Mouse (Mus musculus): Measurements from ENCODE around the gene Pdlim4. TPM values are rescaled to one million over a fixed set of nuclear protein-coding genes. Genes with fewer than 3 reads are reported as not detected.

The Pdlim4 gene
- polyA plus RNA-seq (2012; ENCODE audit: insufficient read depth, insufficient read length, missing spikeins): 2.9 and 3.5 TPM in 2 replicates

DNA sequence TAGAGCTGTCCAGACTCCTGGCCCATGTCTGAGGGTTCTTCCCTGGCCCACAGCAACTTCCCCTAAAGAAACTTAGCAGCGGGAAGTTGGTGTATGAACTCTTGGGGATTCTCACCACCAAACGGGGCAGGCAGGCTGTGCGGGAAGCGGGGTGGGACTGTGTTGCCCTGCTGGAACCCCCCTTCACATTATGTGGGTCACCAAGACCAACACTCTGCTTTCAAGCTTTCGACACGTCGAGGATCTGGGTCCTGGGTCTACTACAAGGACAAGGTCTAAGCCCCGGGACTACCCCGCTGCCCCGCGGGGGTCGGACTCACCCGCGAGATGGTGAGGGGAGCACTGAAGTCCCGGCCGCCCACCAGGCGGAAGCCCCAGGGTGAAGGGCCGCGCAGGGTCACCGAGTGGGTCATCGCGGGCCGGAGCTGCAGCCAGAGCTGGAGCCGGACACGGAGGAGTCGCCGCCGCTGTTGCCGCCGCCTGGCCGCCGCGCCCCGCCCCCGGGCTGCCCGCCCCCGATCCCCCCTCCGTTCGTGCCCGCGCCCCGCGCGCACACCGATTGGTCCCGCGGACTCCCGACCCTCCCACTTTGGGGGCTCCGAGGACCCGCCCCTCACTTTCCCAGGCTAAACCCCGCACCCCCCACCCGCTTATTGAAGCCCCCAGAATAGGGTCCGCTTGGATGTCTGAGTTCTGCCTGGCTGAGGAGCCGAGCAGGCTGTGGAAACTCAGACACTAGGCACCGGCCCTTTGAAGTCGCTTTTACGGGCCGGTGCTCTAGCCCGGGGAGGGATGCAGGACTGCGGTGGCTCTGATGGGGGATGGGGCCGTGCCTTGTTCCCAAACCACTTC is at the start of gene Pdlim4:
Gene Pdlim4 (minus strand): TSS at position 495 of the 852 bp plus-strand sequence.
- Histone ChIP-seq H3K4me1 (ENCODE audit: control insufficient read depth, insufficient read depth, insufficient read length, low read length) (peaks cover 14% of the 10 kb centered on the region), H3K4me3 (ENCODE audit: insufficient read depth, low read depth, low read length) (peak within 1 kb of the TSS; percentile 54), H3K27ac (replicated peaks; ENCODE audit: low read depth, low read length) (peak within 1 kb of the TSS; percentile 57)

DNA sequence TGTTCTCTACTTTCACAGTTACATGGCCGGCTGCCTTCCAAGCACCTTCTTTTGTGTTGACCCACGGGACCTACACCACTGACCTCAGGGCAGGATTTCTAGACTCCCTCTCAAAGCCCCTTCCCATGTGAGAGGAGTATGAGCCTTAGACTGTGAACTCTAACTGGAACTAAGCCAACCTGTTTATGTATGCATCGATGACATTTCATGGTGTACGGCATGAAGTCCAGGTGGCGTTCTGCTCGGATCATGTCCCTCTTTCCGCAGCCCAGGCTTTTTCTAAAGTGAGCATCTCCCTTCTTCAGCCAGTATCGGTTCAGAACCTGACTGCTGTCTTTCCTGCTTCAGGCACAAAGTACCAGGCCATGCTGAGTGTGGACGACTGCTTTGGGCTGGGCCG is 48.3 kb upstream of the Pdlim4 start:
- H3K4me3 ChIP-seq (ENCODE audit: insufficient read depth, low read depth, low read length): no peak overlapping the region
- peaks cover 11% of the 10 kb centered on the region; the same call in 1 of the 2 replicates for H3K4me1 ChIP-seq (ENCODE audit: control insufficient read depth, insufficient read depth, insufficient read length, low read length)
- H3K27ac ChIP-seq (replicated peaks; ENCODE audit: low read depth, low read length): no peak overlapping the region

DNA sequence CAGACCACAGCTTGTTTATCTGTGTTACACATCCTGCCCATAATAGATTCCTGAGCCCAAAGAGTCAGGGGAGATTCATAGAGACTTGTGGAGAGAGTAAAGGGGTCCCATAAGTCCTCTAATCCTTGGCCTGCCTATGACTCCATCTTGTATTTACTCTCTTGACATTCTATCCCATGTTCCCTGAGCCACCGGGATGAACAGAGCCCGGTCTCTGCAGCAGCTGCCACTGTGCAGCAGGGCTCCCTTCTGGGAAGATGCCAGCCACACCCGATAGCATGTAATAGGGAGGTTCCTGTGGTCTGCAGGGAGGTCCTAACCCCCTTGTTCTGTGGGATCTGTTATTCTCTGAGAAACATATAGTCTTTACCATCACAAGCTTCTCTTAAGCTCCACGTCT is 47.6 kb upstream of the Pdlim4 start:
- no peak overlapping the region for H3K27ac ChIP-seq (replicated peaks; ENCODE audit: low read depth, low read length)
- peaks cover 11% of the 10 kb centered on the region; the same call in 1 of the 2 replicates for H3K4me1 ChIP-seq (ENCODE audit: control insufficient read depth, insufficient read depth, insufficient read length, low read length)
- H3K4me3 ChIP-seq (ENCODE audit: insufficient read depth, low read depth, low read length): no peak overlapping the region

DNA sequence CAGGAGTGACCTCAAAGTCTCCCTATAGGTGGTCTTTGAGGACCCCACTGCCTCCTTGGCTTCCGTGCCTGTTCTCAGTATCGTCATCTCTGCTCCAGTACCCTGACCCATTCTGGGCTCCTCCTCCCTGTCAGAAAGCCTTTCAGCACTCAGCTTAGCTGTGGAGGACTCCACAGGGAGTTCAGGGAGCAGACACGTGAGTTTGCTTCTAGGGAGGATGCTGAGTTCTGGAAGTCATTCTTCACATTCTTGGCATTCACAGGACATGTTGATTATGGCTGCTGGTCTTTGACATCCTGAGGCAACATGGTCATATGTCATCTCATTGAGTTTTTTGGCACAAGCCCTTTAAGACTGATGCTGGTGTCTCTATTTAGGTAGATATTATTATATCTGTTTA is 47.1 kb upstream of the Pdlim4 start:
- Histone ChIP-seq H3K27ac (replicated peaks; ENCODE audit: low read depth, low read length) (peak overlapping the region; percentile 4; the same call in 1 of the 2 replicates), H3K4me1 (ENCODE audit: control insufficient read depth, insufficient read depth, insufficient read length, low read length) (peaks cover 11% of the 10 kb centered on the region; the same call in 1 of the 2 replicates), H3K4me3 (ENCODE audit: insufficient read depth, low read depth, low read length) (no peak overlapping the region)

DNA sequence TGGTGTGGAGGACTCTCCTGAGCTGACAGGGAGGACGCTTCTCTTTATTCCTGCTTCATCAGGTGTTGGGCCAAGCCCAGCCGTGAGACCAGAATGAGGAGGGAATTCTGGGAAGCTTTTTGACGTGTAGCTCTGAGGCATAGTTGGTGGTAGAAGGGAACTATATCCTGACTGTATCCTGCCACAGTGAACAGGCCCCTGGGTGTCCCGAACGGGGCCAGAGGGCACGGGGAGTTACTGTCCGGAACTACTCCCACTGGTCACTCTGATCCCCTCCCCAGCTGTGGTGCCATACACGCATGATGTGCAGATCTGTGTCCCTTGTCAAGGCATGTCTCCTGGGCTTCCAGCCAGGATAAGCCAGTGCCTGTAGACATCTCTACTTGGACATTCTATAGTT is 46.5 kb upstream of the Pdlim4 start:
- Histone ChIP-seq H3K27ac (replicated peaks; ENCODE audit: low read depth, low read length) (peak overlapping the region; percentile 4; the same call in 1 of the 2 replicates), H3K4me1 (ENCODE audit: control insufficient read depth, insufficient read depth, insufficient read length, low read length) (peaks cover 11% of the 10 kb centered on the region; the same call in 1 of the 2 replicates)

DNA sequence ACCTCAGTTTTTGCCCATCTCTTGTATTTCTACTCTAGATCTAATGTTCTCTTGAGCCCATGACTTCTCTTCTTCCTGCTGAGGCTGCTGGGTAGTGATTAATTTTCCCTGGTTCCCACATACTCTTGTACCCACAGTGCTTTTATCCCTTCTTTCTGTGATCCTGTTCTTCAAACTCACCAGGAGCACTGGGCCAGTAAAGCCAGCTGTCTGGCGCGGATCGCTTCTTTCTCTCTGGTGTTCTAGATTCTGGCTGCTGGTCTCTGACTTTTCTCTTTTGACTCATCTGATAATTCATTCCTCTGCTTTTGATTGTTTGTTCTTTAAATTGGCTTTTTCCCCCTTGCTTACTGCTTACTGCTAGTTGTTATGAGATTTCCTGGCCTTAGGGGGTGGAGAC is 45.9 kb upstream of the Pdlim4 start:
- peaks cover 11% of the 10 kb centered on the region; the same call in 1 of the 2 replicates for H3K4me1 ChIP-seq (ENCODE audit: control insufficient read depth, insufficient read depth, insufficient read length, low read length)
- no peak overlapping the region for H3K4me3 ChIP-seq (ENCODE audit: insufficient read depth, low read depth, low read length)
- no peak overlapping the region for H3K27ac ChIP-seq (replicated peaks; ENCODE audit: low read depth, low read length)

More for the DNA sequence above, 46.5 kb upstream of the Pdlim4 start:
- no peak overlapping the region for H3K4me3 ChIP-seq (ENCODE audit: insufficient read depth, low read depth, low read length)

- H3K4me1 ChIP-seq (ENCODE audit: control insufficient read depth, insufficient read depth, insufficient read length, low read length): peaks cover 11% of the 10 kb centered on the region; the same call in 1 of the 2 replicates
- peak overlapping the region; percentile 79 for H3K27ac ChIP-seq (replicated peaks; ENCODE audit: low read depth, low read length)
- H3K4me3 ChIP-seq (ENCODE audit: insufficient read depth, low read depth, low read length): peak overlapping the region; percentile 21; the same call in 1 of the 2 replicates
Measured at GRCm38 (mm10) chr11:54113352-54113751, 44.5 kb upstream of the Pdlim4 start.

GRCm38 (mm10) chr11:54112920-54113319 is 44.1 kb upstream of the Pdlim4 start:
- peak overlapping the region; percentile 21; the same call in 1 of the 2 replicates for H3K4me3 ChIP-seq (ENCODE audit: insufficient read depth, low read depth, low read length)
- H3K27ac ChIP-seq (replicated peaks; ENCODE audit: low read depth, low read length): peak overlapping the region; percentile 79

GRCm38 (mm10) chr11:54111976-54112741 is 43.3 kb upstream of the Pdlim4 start:
- H3K4me1 ChIP-seq (ENCODE audit: control insufficient read depth, insufficient read depth, insufficient read length, low read length): peaks cover 13% of the 10 kb centered on the region; the same call in 1 of the 2 replicates
- H3K4me3 ChIP-seq (ENCODE audit: insufficient read depth, low read depth, low read length): no peak overlapping the region

More at GRCm38 (mm10) chr11:54112920-54113319, 44.1 kb upstream of the Pdlim4 start:
- peaks cover 11% of the 10 kb centered on the region; the same call in 1 of the 2 replicates for H3K4me1 ChIP-seq (ENCODE audit: control insufficient read depth, insufficient read depth, insufficient read length, low read length)

DNA sequence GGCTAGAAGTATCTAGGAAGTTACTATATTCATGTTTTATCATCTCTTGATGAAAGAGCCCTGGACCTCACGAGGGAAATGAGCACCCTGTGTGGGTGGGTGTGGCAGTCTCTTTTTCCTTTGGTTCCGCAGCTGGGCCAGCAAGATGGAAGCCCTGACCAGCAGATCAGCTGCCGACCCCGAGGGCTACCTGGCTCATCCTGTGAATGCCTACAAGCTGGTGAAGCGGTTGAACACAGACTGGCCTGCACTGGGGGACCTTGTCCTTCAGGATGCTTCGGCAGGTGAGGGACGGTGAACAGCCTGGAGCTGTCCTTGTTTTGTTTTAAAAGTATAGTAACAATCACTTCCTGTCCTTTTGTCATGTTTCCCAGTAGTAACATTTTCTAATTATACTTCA is 42.5 kb upstream of the Pdlim4 start:
- Histone ChIP-seq H3K27ac (replicated peaks; ENCODE audit: low read depth, low read length) (no peak overlapping the region), H3K4me3 (ENCODE audit: insufficient read depth, low read depth, low read length) (no peak overlapping the region), H3K4me1 (ENCODE audit: control insufficient read depth, insufficient read depth, insufficient read length, low read length) (peaks cover 13% of the 10 kb centered on the region)

More at GRCm38 (mm10) chr11:54111976-54112741, 43.3 kb upstream of the Pdlim4 start:
- H3K27ac ChIP-seq (replicated peaks; ENCODE audit: low read depth, low read length): peak overlapping the region; percentile 73

DNA sequence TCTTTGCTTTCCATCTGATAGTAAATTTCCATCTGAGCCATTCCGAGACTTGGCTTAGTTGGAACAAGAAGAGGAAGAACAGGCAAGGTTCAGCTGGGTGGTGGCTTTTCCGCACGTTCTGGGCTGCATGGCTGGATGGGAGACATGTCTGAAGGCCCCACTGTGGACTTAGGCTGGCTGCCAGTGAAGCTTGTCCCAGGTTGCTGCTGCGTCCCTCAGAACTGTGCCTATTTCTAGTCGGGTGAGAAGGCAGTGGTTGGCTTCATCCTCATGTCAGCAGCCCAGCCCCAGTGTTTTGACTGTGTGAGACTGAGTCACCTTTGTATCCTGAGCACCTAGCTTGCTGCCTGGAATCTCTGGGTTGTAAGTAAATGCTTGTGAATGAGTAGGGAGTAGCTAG is 40.1 kb upstream of the Pdlim4 start:
- H3K4me3 ChIP-seq (ENCODE audit: insufficient read depth, low read depth, low read length): no peak overlapping the region
- H3K27ac ChIP-seq (replicated peaks; ENCODE audit: low read depth, low read length): no peak overlapping the region
- H3K4me1 ChIP-seq (ENCODE audit: control insufficient read depth, insufficient read depth, insufficient read length, low read length): peaks cover 13% of the 10 kb centered on the region

GRCm38 (mm10) chr11:54108131-54108530 is 39.3 kb upstream of the Pdlim4 start:
- Histone ChIP-seq H3K27ac (replicated peaks; ENCODE audit: low read depth, low read length) (no peak overlapping the region), H3K4me1 (ENCODE audit: control insufficient read depth, insufficient read depth, insufficient read length, low read length) (peaks cover 7% of the 10 kb centered on the region), H3K4me3 (ENCODE audit: insufficient read depth, low read depth, low read length) (no peak overlapping the region)

- Histone ChIP-seq H3K4me1 (ENCODE audit: control insufficient read depth, insufficient read depth, insufficient read length, low read length) (peaks cover 2% of the 10 kb centered on the region; the same call in 1 of the 2 replicates), H3K4me3 (ENCODE audit: insufficient read depth, low read depth, low read length) (no peak overlapping the region), H3K27ac (replicated peaks; ENCODE audit: low read depth, low read length) (no peak overlapping the region)
Measured at GRCm38 (mm10) chr11:54107239-54107638, 38.4 kb upstream of the Pdlim4 start.

DNA sequence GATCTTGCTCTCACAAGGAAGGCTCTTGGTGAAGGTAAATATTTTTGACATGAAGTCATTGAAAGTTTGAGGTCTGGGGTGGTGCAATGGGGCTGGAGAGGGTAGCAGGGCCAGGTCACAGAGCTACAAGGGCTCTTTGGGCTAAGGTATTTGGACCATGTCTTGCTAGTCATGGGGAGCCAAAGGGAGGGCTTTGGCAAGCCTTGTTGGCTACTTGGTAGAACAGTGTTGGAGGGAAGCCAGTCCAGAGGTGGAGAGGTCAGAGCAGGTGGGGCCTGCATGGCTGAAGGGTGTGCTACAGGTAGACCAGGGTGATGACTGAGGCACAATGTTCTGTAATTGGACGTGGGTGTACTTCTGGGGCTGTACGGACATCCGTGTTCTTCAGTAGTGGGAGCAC is 37.9 kb upstream of the Pdlim4 start:
- no peak overlapping the region for H3K27ac ChIP-seq (replicated peaks; ENCODE audit: low read depth, low read length)
- peaks cover 2% of the 10 kb centered on the region; the same call in 1 of the 2 replicates for H3K4me1 ChIP-seq (ENCODE audit: control insufficient read depth, insufficient read depth, insufficient read length, low read length)
- no peak overlapping the region for H3K4me3 ChIP-seq (ENCODE audit: insufficient read depth, low read depth, low read length)

- no peak overlapping the region for H3K4me3 ChIP-seq (ENCODE audit: insufficient read depth, low read depth, low read length)
- H3K4me1 ChIP-seq (ENCODE audit: control insufficient read depth, insufficient read depth, insufficient read length, low read length): peaks cover 5% of the 10 kb centered on the region; the same call in 1 of the 2 replicates
- H3K27ac ChIP-seq (replicated peaks; ENCODE audit: low read depth, low read length): no peak overlapping the region
Measured at GRCm38 (mm10) chr11:54105011-54105410, 36.2 kb upstream of the Pdlim4 start.
